Mouse (Mus musculus) spleen, postnatal 4 days (tissue): ENCODE data around the gene Aspg.
A peak's percentile ranks its signal among the peaks of the same experiment; 100 is the strongest.

ENCODE experiments used
- DNase-seq, 2 experiments: peaks; one replicate each; pipeline ENCODE4 v3.0.0; 2022; ENCODE audit warnings: low spot score in 2 of 2

Gene Aspg

DNA sequence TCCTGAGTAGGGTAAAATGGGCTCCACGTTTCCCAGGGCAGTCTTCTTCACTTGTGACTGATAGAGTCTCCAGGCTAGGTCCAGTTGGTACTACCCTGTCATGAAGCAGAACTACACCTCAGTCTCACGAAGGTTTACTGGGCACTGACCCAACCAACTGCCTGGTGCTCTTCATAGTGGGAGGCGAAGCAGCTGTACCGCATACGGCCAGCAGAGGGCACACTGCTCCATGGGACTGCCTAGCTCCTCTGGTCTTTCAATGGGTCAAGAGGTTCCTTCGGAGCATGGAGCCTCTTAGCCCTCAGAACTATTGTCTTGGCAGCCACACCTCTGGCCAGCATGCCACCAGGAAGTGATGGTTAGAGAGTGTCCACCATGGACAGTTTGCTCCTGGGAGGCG, 7.2 kb downstream of the Aspg start:
- DNase-seq = peak; percentile 63 to 89

DNA sequence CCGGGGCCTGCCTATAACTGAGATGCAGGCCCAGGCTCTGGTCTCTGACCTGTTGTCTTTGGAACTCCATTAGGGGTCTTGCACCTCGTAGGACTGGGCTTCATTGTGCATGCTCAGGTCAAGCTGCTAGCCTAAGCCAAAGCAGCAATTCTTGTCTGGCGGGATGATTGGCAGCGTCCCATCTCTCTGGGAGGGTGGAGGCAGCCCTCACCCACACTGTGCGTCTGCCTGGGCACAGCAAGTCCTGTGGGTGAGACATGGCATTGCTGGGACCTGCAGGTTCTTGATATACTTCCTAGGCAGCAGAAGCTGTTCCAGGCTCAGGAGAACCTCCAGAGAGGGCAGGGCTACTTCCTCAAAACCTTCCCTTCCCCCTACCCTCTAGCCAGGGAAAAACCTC, 10.5 kb downstream of the Aspg start:
- no peak for DNase-seq

DNA sequence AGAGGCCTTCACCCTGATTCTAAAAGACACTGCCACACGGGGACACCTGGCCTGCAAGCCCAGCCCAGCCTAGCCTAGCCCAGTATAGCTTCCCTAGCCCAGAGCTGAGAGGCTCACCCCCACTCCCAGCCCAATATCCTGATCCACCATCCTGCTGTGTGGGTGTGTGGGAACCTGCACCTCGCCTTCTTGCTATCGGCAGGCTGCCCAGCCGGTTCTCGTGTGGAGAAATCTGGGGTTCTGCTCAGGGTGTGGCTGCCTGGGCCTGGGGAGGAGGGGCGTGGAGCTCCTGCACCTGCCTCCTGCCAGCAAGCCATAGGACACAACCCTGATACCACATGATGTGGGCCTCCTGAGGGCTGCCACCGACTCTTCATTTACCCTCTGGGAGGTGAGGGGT, 11.2 kb downstream of the Aspg start:
- DNase-seq = no peak

DNA sequence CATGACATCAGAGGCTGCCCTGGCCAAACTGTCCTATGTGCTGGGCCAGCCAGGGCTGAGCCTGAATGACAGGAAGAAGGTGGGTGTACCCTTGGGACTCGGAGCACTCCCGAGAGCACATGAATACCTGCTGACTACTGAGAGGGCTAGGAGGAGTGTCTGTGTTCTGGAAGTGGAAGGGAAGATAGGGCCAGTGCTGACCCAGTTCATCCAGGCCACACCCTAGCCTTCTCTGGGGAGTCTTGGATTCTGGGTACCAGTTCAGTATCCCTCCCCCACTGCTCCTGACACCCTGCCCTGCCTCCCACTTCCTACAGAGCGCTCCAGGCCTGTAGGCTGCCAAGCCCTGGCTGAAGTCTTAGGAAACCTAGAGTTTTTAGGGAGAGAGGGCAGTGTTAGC, 14.7 kb downstream of the Aspg start:
- no peak for DNase-seq

DNA sequence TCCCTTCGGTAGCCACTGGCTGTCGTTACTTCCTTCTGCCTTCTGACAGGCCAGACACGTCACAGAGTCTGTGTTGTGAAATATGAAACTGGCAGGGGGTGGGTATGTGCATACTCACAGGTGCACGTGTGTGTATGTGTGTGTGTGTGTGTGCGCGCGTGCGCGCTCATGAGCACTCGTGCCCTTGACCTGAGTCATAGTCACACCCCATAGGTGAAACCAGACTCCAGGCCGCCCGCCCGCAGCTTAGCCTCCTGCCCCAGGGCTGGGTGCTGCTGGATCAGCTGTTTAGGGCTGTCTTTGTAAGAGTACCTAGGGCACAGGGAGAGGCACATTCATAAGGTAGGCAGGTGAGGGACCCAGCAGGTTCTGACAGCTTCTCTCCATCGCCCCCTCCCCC, 19.4 kb downstream of the Aspg start:
- no peak for DNase-seq

DNA sequence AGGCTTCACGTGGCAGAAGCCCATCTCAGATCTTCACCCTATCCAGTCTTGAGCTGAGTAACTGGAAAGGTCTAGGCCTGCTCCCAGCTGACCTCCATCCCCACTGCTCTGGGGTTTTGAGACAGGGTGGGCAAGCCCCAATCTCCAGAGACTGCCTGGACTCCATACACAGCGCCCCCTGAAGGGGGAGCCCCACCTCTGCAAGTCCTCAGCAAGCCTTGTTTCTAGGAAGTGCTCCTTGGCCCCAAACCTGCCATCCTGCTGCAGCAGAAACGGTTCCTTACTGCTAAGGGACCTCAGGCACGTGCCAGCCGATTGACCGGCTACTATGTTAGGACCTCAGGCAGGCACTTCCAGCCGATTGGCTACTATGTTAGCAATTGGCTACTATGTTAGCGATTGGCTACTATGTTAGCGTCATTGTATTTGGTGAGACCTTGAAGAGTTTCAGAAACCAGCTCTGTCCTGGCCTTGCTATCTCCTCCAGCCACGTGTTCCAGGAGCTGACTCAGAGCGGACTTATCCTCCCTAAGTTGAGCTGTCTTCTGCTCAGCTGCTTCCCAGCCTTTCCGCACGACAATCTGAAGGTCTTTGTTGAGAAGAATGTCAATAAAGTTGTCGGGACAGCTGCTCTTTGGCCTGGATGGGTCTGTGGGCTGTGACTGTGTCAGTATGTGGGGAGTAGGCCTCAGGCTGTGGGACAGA, 20.6 kb downstream of the Aspg start:
- DNase-seq = no peak

DNA sequence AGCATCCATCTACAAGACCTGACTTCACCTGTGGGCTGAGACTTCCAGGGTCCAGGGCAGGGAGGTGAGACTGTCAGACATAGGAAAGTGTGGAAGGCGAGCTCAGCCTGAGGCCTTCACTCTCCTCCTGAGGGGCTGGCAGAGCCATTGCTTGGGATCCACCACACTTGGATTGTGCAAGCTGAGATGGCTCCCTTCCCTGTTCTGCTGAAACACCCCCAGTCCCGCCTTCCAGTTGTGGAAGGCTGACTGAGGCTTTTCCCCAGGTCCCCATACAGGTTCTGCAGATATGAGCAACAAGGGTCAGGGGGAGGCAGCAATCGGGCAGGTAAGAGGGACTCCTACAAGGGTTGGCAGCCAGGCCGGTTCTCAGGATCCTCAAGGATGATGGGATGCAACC, 22.0 kb downstream of the Aspg start:
- no peak for DNase-seq

DNA sequence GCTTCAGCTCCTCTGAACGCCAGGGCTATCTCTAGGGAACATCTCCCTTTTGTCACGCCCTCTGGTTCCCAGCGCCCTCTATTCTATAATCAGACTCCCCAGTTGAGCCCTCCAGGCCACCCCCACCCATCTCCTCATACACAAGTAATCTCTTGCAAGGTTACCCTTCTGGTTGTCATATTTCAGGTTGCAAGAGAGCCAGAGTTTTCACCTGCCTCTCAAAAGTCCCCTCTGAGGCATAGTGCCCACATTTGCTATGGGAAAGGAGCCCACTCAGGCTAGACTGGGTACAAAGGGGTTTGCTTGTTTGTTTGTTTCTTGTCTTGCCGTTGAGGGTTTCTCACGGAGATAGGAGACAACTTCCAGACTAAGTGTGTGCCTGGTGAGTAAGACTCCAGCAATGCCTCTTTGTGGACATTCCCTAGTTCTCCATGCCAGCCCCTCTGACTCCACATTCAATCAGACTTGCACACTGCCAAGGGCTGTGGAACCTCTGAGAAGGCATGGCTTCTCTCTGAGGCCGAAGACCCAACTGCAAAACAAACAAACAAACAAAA, 22.9 kb downstream of the Aspg start:
- no peak for DNase-seq

DNA sequence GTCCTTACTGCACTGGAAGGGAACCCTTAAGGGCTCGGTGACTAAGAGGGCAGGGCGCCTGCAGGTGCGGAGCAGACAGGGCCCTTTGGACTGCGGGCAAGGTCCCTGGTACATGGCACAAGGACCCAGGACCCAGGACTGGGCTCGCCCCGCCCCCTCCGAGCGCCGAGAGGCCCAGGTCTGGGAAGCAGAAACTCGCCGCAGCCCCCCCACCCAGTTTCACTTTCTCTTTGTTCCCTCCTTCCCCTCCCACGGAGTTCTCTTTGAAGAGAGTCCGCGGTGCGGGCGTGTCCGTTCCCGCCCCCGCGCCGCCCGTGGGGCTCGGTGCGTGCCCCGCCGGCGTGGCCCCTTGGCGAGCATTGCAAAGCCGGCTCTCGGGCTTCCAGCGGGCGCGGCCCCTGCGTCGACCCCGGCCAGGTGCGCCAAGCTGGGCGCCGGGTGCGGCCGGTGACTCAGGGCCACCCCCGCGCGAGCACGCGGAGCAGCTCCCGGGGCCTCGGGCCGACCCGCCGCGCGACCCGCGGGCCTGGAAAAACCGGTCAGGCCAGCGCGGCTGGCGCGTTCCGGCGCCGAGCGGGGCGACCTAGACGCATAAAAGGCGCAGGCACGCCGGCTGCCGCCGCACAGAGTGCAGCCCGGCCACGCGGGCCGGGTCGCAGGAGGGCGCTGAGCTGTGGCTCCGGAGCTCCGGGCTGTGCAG, 23.8 kb downstream of the Aspg start:
- DNase-seq = peak; percentile 49 to 78

DNA sequence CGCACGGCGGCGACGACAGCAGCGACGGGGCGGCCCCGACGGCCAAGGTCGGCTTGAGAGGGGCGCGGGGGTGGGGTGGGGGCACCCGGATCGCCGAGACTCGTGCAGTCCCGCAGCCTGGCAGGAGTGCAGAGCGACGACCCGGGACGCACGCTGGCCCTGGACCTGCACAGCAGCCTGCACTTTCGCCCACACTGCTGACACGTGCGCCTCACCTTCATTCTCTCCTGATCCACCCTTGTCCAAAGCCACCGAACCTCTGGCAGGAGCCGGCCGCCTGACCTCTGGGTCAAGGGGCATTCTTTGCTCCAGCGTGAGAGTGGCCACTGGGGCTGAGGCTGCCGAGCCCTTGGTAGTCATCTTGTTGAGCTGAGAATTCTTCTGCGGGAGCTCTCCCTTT, 24.5 kb downstream of the Aspg start:
- DNase-seq = no peak

DNA sequence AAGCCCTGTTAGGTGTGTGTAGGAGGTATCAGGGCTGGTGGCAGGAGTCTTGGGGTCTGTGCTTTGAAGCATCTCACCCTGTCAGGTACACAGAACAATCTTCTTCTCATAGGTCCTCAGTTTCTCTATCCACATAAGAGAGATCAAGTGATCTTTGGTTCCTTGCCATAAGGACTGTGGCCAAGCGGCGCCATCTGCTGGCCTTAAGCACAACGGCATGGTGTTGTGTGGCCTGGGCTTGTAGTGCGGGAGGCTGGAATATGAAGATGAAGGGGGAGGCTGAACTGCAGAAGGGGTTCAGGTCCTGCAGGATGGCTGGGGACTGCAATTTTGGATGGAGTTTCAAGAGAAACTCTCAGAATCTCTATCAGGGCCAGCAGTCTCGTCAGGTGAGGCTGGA, 33.8 kb downstream of the Aspg start:
- DNase-seq = no peak

DNA sequence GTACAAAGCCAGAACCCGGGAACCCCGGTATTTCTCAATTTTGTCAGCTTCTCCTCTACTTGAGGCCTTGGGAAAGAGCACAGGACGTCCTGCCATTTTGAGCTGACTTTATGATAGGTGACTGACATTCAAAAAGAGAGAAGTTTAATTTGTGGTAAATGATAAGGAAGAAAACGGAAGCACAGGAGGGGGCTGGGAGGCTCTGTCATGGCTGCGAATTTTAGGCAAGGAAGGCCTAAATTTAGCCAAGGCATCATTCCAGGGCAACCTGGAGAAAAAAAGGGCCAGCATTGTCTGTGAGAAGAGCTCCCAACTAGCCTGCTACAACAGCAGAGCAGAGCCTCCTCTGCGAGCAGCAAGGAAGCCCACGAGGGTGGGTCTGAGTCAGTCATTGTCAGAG, 34.3 kb downstream of the Aspg start:
- no peak for DNase-seq

DNA sequence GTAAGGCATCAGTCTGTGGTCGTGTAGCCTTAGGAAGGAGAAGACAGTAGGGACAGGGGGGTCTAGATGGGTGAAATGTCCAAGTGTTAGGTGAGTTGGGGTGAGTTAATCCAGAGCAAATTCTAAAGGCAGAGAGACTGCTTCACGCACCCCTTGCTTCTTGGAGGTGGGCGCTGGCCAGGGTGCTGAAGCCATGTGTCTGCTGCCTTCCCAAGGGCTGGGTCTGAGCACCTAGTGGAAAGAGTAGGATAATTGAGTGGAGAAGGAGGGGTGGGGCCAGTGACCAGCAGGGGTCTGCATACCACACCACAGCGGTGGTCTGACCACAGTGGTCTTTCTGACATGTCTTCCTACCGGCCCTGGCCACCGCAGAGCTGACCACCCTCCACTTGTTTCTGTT, 34.8 kb downstream of the Aspg start:
- DNase-seq = no peak

DNA sequence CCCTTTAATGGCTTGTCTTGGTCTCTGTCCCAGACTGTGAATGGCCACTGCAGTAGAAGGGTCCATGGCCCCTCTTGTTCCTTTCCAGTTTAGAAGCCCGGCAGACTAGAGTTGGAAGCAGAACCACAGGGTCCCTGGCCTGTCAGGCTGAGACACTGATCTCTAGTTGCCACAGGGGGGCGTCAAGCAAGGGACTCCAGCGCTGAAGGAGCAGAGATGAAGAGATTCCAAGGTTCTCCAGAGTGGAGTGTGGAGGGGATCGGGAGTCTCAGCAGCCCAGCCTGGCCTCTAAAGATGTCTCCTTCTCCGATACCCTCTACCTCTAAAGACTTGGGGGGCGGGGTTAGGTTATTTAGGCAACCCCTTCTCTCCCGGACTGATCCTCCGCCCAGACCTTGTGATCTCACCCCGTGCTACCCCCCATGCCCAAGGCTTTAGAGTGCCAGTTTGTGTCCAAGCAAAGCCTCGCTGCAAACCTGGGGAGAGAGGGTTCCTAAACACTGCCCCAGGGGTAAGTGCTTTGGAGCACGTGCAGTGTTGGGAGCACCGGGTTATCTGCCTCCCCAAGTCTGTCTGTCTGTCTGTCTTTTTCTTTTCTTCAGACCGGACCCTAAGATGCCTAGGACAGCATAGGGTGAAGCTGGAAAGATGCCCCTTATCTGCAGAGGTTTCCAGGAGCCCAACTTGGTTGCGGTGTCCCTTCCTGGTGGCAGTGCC, 36.8 kb downstream of the Aspg start:
- no peak for DNase-seq

DNA sequence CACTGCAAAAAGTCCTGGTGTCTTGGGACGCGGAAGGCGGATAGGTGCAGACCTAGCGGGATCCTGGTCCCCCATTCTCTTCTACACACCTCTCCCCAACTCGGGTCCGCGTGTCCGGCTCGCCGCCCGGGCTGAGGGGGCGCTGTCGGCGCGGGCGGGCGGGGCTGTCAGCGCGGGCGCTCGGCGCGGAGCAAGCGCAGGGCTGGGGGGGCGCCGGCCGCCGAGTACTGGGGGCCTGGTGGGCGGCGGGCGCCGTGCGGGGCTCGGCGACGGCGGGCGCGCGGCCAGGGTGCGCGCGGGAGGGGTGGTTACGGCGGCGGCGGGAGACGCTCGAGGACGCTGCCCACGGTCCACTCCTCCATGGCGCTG, 37.3 kb downstream of the Aspg start:
- DNase-seq = no peak

DNA sequence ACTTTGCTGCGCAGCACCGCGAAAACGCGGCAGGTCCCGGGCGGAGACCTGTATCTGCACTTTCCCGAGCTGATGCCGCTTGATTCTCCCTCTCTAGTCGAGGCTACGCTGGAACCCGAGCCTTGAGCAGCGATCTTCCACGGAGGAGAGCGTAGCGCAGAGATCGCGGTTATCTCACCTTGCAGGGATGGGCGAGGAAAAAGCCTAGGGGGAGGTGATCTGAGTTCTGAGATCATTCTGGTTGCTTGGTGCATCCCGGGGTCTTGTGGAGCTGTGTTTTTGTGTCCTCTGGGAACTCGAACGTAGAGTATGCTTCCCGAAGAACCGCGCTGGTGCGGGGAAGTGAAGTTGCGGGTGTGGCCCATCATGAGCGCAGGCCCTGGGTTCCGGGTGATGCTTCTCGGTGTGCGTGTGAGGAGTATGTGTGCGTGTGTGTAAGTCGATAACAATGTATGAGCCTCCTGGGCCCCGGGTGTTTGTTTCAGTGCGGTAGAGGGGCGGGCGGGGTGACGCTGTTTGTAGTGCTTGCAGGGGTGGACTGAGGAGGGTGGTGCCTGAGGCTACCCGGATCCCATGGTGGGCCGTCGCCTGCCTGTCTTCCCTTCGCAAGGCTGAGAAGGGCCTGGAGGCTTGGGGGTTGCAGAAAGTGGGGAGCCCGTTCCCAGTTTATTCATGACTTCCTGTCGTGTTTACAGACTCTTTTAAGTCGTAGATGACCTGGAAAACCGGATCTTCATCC, 38.1 kb downstream of the Aspg start:
- no peak for DNase-seq

DNA sequence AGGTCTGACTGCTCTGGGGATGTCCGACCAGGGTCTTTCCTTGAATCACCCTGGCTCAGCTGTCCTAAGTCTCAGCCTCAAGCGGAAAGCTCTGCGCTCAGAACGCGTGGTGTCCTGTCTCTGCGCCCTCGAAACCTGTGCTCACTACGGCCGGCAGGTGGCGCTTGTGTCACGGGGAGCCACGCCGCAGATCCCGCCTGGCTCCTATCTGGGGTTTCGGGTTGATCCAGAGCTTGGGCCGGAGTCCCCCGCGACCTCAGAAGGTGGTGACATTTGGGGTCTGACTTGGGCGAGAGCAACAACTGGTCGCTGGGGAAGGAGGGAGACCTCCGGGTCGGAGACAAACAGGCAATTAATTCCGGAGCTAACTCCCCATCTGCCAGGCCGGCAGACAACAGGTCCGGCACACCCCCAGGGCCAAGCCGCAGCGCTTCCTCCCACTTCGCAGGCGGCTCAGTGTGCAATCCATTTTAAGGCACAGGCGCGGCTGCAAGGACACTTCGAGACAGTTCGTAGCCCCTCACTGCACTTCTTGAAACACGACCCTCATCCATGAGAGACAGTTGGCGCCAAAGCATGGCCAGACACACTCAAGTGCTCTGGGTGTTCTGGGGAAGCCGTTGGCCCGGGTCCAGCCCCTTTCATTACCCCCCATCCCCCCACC, 38.9 kb downstream of the Aspg start:
- DNase-seq = peak; percentile 64 to 91

DNA sequence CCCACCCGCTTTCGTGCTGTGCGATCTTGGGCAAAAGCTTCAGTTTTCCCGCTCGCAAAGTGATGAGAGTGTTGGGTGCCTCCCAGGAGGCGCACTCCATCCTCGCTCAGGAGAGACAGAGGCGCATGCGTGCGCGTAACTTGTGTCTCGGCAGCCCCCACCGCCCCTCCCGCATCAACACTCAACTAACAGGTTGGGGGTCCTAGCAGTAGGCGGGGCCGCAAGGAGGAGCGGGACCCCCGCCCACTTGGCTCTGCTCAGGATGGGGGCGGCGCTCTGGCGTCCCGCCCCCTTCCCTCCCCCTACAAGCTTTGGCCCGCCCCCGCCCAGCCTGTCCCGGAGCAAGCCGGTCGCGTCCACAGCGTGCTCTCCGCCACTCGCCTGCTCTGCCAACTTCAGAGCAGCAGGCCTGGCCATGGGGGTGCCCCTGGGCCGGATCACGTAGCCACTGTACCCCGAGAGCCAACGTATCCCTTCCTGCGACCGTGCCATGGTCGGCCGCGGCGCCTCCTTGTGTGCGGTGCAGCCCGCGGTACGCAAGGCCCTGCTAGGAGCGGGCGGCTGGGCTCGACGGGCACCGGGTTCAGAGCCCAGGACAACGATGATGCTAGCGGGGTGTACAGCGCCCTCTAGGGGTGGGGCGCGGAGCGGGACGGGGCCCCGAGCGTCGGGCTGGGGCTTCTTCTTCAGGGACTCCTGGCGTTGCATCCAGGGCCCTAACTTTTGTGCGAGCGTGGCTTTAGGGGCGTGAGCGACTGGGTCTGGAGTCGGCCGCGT, 39.6 kb downstream of the Aspg start, which contains the start of gene Kif26a:
Kif26a (plus strand) TSS at position 334 of the 777 bp plus-strand sequence.
- DNase-seq = peak; percentile 36 to 78

DNA sequence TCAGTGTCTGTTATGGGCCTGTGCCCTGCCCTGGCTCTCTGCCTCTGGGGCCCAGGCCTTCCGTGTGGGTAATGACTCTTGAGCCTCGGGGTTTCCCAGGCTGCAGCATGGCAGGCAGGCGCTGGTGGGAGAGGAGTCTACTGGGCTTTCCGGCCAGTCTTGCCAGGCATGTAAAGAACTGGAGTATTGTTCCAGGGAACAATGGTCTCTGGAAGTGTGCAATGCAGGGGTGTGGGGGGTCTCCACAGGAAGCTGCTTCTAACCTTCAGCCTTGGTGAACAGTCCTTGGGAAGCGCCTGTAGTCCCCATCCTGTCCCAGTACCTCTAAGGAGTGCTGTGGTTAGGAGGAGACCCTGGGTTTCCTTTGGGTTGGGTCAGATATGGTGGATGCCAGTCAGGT, 40.9 kb downstream of the Aspg start:
- no peak for DNase-seq

DNA sequence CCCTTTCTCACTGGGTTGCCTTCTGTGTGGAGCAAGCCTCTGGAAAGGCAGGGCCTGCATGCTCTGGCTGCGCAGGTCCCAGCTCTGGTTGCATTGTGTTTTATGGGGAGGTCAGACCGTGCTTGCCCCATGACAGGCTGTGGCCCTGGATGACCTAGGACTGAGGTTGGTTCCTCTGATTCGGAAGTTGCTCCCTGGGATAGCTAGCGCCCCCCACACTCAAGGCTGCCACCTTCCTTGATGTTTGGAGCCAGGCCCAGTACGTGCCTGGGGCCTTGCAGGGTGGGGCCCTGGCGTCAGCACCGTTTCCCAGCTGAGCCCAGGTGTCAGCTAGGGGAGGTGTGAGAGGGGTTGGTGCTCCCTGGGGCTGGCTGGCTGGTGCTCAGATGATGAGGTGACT, 43.5 kb downstream of the Aspg start:
- DNase-seq = no peak
